Mouse (Mus musculus) lung, postnatal 0 days (tissue): ENCODE results near the gene Qk.

Experiments
- CTCF ChIP-seq: IDR thresholded peaks from 2 replicates; pipeline ENCODE4 v1.5.1; 2016; ENCODE audit warnings: antibody characterized with exemption, mild to moderate bottlenecking
- EP300 ChIP-seq: IDR thresholded peaks from 2 replicates; pipeline ENCODE4 v1.6.1; 2016; ENCODE audit warnings: antibody characterized with exemption, mild to moderate bottlenecking, control low read depth

- TF ChIP-seq EP300 (peak; percentile 9; the same call in 1 of the 2 replicates), CTCF (no peak)
These were observed 769 bp upstream of the Qk start for GRCm38 (mm10) chr17:10320456-10320790.
